Mouse (Mus musculus) cerebellum, adult 2 months (tissue): ENCODE data around the gene Ptges.

Experiments
- CTCF ChIP-seq: fragments of 200-500 bp; IDR thresholded peaks from 2 replicates; pipeline ENCODE4 v1.5.1; 2011; ENCODE audit warnings: low read depth, mild to moderate bottlenecking, control low read depth, low read length, moderate library complexity, borderline replicate concordance; ENCODE audit not compliant: insufficient read depth
- POLR2A ChIP-seq: fragments of 200-500 bp; IDR thresholded peaks from 2 replicates; pipeline ENCODE4 v1.6.1; 2011; ENCODE audit warnings: low read length, control low read depth, borderline replicate concordance; ENCODE audit not compliant: insufficient read depth

DNA sequence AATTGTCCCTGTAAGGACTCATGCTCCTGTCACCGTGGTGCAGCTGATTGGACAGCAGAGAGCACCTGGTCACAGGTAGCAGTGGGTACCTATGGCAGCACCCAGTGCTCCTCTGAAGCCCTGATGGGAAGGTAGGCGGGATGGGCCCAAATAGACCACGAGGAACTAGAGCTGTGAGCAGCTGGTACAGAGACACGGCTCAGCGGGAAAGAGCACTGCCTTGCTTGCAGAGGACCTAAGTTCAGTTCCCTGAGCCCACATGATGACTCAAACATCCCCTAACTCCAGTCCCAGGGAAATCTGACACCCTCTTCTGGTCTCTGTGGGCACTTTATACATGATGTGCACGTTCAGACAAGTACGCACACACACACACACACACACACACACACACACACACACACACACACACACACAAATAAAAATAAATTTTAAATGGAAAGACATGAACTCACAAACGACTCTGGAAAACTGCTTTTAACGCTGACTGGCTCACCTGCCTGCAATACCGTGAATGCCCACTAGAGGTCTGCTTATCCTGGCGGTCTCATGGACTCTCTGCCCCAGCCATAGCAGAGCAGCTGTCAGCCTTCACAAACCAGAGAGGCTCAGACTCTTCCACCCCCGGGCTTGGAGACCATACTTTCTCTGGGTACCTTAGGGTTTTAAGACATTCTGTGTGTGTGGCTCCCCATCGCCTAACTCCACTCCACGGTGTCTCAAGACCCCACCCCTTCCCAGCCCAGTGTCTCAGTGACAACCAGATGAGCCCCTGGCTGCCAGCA lies 1.6 kb downstream of the Ptges start:
- peak; percentile 86 for TF ChIP-seq CTCF
- no peak for TF ChIP-seq POLR2A
